Mouse (Mus musculus): ENCODE data around the gene Actn1.
"Not testable (repeated sequence)": the region's sequence is repeated elsewhere in the genome, so short reads cannot be mapped to it uniquely, and the experiment has no call there.

Gene Actn1

GRCm38 (mm10) chr12:80260056-80260743, at the start of gene Actn1:
Gene Actn1, minus strand, starts transcription at chr12:80260371.
- DNase-seq = peak; percentile 92

GRCm38 (mm10) chr12:80307556-80307955, 47.4 kb upstream of the Actn1 start:
- no peak for DNase-seq

- DNase-seq = no peak
Observed at GRCm38 (mm10) chr12:80304518-80304917, 44.3 kb upstream of the Actn1 start.

GRCm38 (mm10) chr12:80300833-80301456, 40.8 kb upstream of the Actn1 start:
- peak; percentile 8 for DNase-seq

- no peak for DNase-seq
Observed at GRCm38 (mm10) chr12:80298714-80299113, 38.5 kb upstream of the Actn1 start.

- DNase-seq = no peak
Observed at GRCm38 (mm10) chr12:80291895-80292435, 31.8 kb upstream of the Actn1 start.

- peak; percentile 17 for DNase-seq
Observed at GRCm38 (mm10) chr12:80290964-80291363, 30.8 kb upstream of the Actn1 start.

- DNase-seq = no peak
Observed at GRCm38 (mm10) chr12:80290483-80290882, 30.3 kb upstream of the Actn1 start.

GRCm38 (mm10) chr12:80289722-80290121, 29.6 kb upstream of the Actn1 start:
- DNase-seq = no peak

- DNase-seq = no peak
Observed at GRCm38 (mm10) chr12:80285890-80286289, 25.7 kb upstream of the Actn1 start.

- DNase-seq = not testable (repeated sequence)
Observed at GRCm38 (mm10) chr12:80284251-80284650, 24.1 kb upstream of the Actn1 start.

- no peak for DNase-seq
Observed at GRCm38 (mm10) chr12:80278866-80279265, 18.7 kb upstream of the Actn1 start.

GRCm38 (mm10) chr12:80277428-80277827, 17.3 kb upstream of the Actn1 start:
- DNase-seq = no peak

GRCm38 (mm10) chr12:80275187-80275820, 15.1 kb upstream of the Actn1 start:
- DNase-seq = no peak

- peak; percentile 15 for DNase-seq
Observed at GRCm38 (mm10) chr12:80273020-80273686, 13.0 kb upstream of the Actn1 start.

- DNase-seq = no peak
Observed at GRCm38 (mm10) chr12:80271806-80272205, 11.6 kb upstream of the Actn1 start.

- DNase-seq = no peak
Observed at GRCm38 (mm10) chr12:80270924-80271323, 10.8 kb upstream of the Actn1 start.

GRCm38 (mm10) chr12:80269303-80269702, 9.1 kb upstream of the Actn1 start:
- DNase-seq = no peak

- DNase-seq = no peak
Observed at GRCm38 (mm10) chr12:80267962-80268361, 7.8 kb upstream of the Actn1 start.

GRCm38 (mm10) chr12:80264388-80264787, 4.2 kb upstream of the Actn1 start:
- DNase-seq = not testable (repeated sequence)

- no peak for DNase-seq
Observed at GRCm38 (mm10) chr12:80260744-80261695, 849 bp upstream of the Actn1 start.

All from right cerebral cortex, postnatal 25 days (tissue).